Mouse (Mus musculus) MN1 (cell line): ENCODE results near the gene Cpxm2.
A peak's percentile ranks its signal among the peaks of the same experiment; 100 is the strongest.

Source experiments
- DNase-seq: peaks from one replicate; pipeline ENCODE4 v3.0.0-alpha.2; 2016; ENCODE audit warnings: low spot score

The Cpxm2 gene

GRCm38 (mm10) chr7:132154368-132154961, at the start of gene Cpxm2:
Cpxm2 (minus strand) TSS chr7:132154739.
- DNase-seq: no peak

GRCm38 (mm10) chr7:132204073-132204612, 49.6 kb upstream of the Cpxm2 start:
- no peak for DNase-seq

GRCm38 (mm10) chr7:132199686-132200085, 45.1 kb upstream of the Cpxm2 start:
- no peak for DNase-seq

GRCm38 (mm10) chr7:132198806-132199205, 44.3 kb upstream of the Cpxm2 start:
- no peak for DNase-seq

- DNase-seq: no peak
Measured at GRCm38 (mm10) chr7:132197817-132198475, 43.4 kb upstream of the Cpxm2 start.

GRCm38 (mm10) chr7:132196581-132196980, 42.0 kb upstream of the Cpxm2 start:
- no peak for DNase-seq

GRCm38 (mm10) chr7:132193606-132194005, 39.1 kb upstream of the Cpxm2 start:
- no peak for DNase-seq

- no peak for DNase-seq
Measured at GRCm38 (mm10) chr7:132187456-132187855, 32.9 kb upstream of the Cpxm2 start.

- DNase-seq: peak; percentile 10
Measured at GRCm38 (mm10) chr7:132183892-132184404, 29.4 kb upstream of the Cpxm2 start.

- DNase-seq: no peak
Measured at GRCm38 (mm10) chr7:132181586-132182198, 27.2 kb upstream of the Cpxm2 start.

GRCm38 (mm10) chr7:132181042-132181441, 26.5 kb upstream of the Cpxm2 start:
- no peak for DNase-seq

GRCm38 (mm10) chr7:132179049-132179448, 24.5 kb upstream of the Cpxm2 start:
- DNase-seq: no peak

- no peak for DNase-seq
Measured at GRCm38 (mm10) chr7:132174787-132175186, 20.2 kb upstream of the Cpxm2 start.

GRCm38 (mm10) chr7:132174296-132174695, 19.8 kb upstream of the Cpxm2 start:
- DNase-seq: no peak

GRCm38 (mm10) chr7:132172220-132172619, 17.7 kb upstream of the Cpxm2 start:
- DNase-seq: no peak

GRCm38 (mm10) chr7:132171716-132172115, 17.2 kb upstream of the Cpxm2 start:
- DNase-seq: no peak

- DNase-seq: peak; percentile 68
Measured at GRCm38 (mm10) chr7:132169419-132170169, 15.1 kb upstream of the Cpxm2 start.

GRCm38 (mm10) chr7:132167239-132167638, 12.7 kb upstream of the Cpxm2 start:
- no peak for DNase-seq

GRCm38 (mm10) chr7:132162254-132162653, 7.7 kb upstream of the Cpxm2 start:
- no peak for DNase-seq

- no peak for DNase-seq
Measured at GRCm38 (mm10) chr7:132158321-132159025, 3.9 kb upstream of the Cpxm2 start.

- DNase-seq: no peak
Measured at GRCm38 (mm10) chr7:132153725-132154147, 803 bp downstream of the Cpxm2 start.
